Mouse (Mus musculus) heart, embryonic 10.5 days (tissue): ENCODE measurements around the gene Coq9. TPM values are rescaled to one million over a fixed set of nuclear protein-coding genes. Genes with fewer than 3 reads are reported as not detected.
A peak's percentile ranks its signal among the peaks of the same experiment; 100 is the strongest.

Experiments
- DNase-seq: peaks from one replicate; pipeline ENCODE4 v3.0.0-alpha.2; 2017; ENCODE audit warnings: low spot score
- H3K27ac ChIP-seq: fragments of 300-500 bp; sonication (generic); 2 replicates; pipeline ENCODE4 v1.5.1; 2016; ENCODE audit warnings: mild to moderate bottlenecking
- H3K27me3 ChIP-seq: fragments of 300-500 bp; sonication (generic); 2 replicates; pipeline ENCODE4 v1.6.1; 2016; ENCODE audit warnings: mild to moderate bottlenecking; ENCODE audit not compliant: poor library complexity, insufficient read depth, severe bottlenecking
- H3K36me3 ChIP-seq: fragments of 300-500 bp; sonication (generic); 2 replicates; pipeline ENCODE4 v1.6.1; 2016; ENCODE audit warnings: mild to moderate bottlenecking, moderate library complexity
- H3K4me1 ChIP-seq: fragments of 300-500 bp; sonication (generic); 2 replicates; pipeline ENCODE4 v1.6.1; 2016; ENCODE audit warnings: mild to moderate bottlenecking
- H3K4me3 ChIP-seq: fragments of 300-500 bp; sonication (generic); 2 replicates; pipeline ENCODE4 v1.5.1; 2016; ENCODE audit warnings: mild to moderate bottlenecking, moderate library complexity
- H3K9me3 ChIP-seq: fragments of 300-500 bp; sonication (generic); 2 replicates; pipeline ENCODE4 v1.6.1; 2016; ENCODE audit warnings: mild to moderate bottlenecking, moderate library complexity
- WGBS: fragments of 180-500 bp; shearing (Covaris S2); methylation state at CpG from one replicate; pipeline ENCODE4 v1.1.7; 2016; 5-methylcytosine and 5-hydroxymethylcytosine counted together
- polyA plus RNA-seq: library from polyadenylated mRNA; unstranded; fragments of >200 nt; fragmentation: Nextera tagmentation; extraction: Ambion mirVana; gene quantifications from 2 replicates; pipeline ENCODE4 v1.2.1, GENCODE M21; 2016

Gene Coq9
- polyA plus RNA-seq, 1 experiment from 2014 or later = 97.9 TPM

- WGBS = under 1% methylated on average over 34 of the region's 37 CpGs
- Histone ChIP-seq H3K4me1 (peaks cover 60% of the 10 kb centered on the region), H3K27me3 (peaks cover 5% of the 10 kb centered on the region; the same call in 1 of the 2 replicates), H3K36me3 (no peaks in the 10 kb centered on the region), H3K27ac (peak within 1 kb of the TSS; percentile 91), H3K9me3 (no peaks in the 10 kb centered on the region), H3K4me3 (peak within 1 kb of the TSS; percentile 88)
- peak; percentile 97 for DNase-seq
Observed at GRCm38 (mm10) chr8:94876197-94876730, 38.1 kb downstream of the Coq9 start, which contains the start of gene Dok4. Gene Dok4 (minus strand): TSS chr8:94876330.

GRCm38 (mm10) chr8:94876820-94877219 is 38.7 kb downstream of the Coq9 start:
- 42% methylated on average over 3 of the region's 3 CpGs for WGBS
- Histone ChIP-seq H3K36me3 (no peaks in the 10 kb centered on the region), H3K4me3 (peak overlapping the region; percentile 88), H3K9me3 (no peaks in the 10 kb centered on the region), H3K27me3 (peaks cover 5% of the 10 kb centered on the region; the same call in 1 of the 2 replicates), H3K4me1 (peaks cover 55% of the 10 kb centered on the region), H3K27ac (peak overlapping the region; percentile 91)
- no peak for DNase-seq

DNA sequence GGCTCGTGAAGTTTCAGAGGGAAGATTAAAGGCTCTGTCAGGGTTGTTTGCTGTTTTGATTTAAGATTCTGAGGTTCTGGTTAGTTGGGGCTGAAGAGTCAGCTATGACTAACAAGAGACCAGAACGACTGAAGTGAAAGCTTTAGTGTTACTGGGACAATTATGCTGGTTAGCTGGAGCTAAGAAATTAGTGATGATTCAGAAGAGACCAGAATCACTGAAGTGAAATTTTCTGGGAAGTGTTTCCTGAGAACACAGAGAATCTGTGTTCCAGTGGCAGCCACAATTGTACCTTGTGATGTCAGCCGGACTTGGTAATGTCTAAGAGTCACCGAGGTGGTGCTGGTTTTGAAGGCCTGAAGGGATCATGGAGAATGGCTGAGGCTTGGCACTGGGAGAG is 42.6 kb downstream of the Coq9 start:
- 60% methylated on average over 4 of the region's 4 CpGs for WGBS
- no peak for DNase-seq
- no peaks in the 10 kb centered on the region for H3K36me3 ChIP-seq
- H3K27me3 ChIP-seq = no peaks in the 10 kb centered on the region
- no peak overlapping the region for H3K4me3 ChIP-seq
- H3K9me3 ChIP-seq = no peaks in the 10 kb centered on the region
- H3K27ac ChIP-seq = no peak overlapping the region
- H3K4me1 ChIP-seq = peaks cover 20% of the 10 kb centered on the region

DNA sequence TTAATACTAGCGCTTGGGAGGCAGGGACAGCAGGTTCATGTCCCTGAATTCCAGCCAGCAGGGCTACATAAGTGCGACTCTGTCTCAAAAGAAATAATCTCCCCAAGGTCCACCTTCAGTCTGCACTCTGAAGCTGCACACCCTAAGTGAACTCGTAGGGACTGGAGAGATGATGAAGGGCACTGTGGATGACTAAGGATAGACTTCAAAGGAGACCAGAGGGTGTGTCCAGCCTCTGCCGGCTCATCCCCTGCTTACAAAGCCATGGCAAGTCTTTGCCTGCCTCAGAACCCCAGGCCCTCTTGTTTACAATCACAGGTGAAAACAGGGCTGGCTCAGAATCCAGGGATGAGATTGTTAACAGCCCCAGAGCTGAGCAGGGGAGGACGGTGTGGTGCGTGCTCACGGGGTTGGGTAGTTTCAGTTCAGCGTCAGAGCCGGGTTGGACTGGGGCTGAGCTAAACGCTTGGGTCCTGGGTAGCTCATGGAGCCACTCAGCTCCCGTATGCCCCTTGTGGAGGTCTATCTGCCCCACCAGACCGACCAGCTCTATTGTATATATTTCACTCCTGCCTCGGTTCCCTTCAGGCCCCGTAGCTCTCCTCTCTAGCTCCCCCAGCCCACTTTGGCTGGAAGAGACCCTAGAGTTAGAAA is 50.4 kb downstream of the Coq9 start:
- Histone ChIP-seq H3K27me3 (no peaks in the 10 kb centered on the region), H3K9me3 (no peaks in the 10 kb centered on the region), H3K4me1 (peaks cover 28% of the 10 kb centered on the region), H3K36me3 (no peaks in the 10 kb centered on the region), H3K27ac (peak overlapping the region; percentile 54; the same call in 1 of the 2 replicates), H3K4me3 (peak overlapping the region; percentile 22; the same call in 1 of the 2 replicates)
- 37% methylated on average over 14 of the region's 14 CpGs for WGBS
- DNase-seq = no peak

DNA sequence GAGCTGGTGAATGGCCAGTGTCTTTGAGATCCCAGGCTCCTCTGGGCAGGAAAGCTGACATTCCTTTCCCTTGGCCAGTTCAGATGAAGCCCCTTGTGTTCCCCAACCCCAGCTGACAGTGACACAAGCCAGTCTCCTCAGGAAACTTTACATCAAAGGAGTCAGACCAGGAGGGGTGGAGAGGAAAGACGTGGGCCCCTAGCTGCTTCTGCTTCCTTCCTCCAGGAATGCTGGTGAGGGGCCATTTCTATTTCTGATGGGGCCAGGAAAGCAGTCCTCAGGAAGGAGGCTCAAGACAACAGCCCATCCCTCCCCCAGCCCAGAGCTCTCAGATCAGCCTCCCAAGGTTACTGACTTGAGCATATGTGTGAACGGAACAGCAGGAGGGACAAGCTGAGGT is 54.8 kb downstream of the Coq9 start:
- H3K4me3 ChIP-seq = 0 out of 2 replicates have a peak overlapping the region, but pooled peaks have one; percentile 0
- H3K9me3 ChIP-seq = no peaks in the 10 kb centered on the region
- 18% methylated on average over 2 of the region's 2 CpGs for WGBS
- H3K27me3 ChIP-seq = no peaks in the 10 kb centered on the region
- peak; percentile 87 for DNase-seq
- H3K4me1 ChIP-seq = peaks cover 41% of the 10 kb centered on the region
- H3K36me3 ChIP-seq = no peaks in the 10 kb centered on the region
- H3K27ac ChIP-seq = peak overlapping the region; percentile 81

DNA sequence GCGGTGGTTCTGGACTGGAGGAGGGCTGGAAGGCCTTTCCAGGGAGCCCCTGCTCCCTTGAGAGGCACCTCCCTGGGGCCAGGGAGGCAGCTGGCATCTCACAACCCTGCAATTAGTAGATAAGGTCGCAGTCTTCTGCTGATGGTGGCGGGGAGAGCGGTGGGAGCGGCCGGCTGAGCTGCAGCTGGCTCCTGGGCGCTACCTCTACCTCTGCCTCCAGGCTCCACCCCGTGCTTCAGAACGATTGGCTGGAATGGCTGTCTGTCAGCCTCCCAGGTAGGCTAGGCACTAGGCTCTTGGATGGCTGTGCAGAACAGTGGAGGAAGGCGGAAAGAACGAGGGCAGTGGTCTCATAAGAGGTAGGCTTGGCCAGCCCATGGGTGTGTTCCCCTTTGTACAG is 61.1 kb downstream of the Coq9 start:
- DNase-seq = peak; percentile 94
- WGBS = 4% methylated on average over 11 of the region's 11 CpGs
- Histone ChIP-seq H3K27ac (peak overlapping the region; percentile 92), H3K36me3 (peaks cover 24% of the 10 kb centered on the region), H3K9me3 (no peaks in the 10 kb centered on the region), H3K4me3 (peak overlapping the region; percentile 52), H3K27me3 (no peaks in the 10 kb centered on the region), H3K4me1 (peaks cover 63% of the 10 kb centered on the region)

DNA sequence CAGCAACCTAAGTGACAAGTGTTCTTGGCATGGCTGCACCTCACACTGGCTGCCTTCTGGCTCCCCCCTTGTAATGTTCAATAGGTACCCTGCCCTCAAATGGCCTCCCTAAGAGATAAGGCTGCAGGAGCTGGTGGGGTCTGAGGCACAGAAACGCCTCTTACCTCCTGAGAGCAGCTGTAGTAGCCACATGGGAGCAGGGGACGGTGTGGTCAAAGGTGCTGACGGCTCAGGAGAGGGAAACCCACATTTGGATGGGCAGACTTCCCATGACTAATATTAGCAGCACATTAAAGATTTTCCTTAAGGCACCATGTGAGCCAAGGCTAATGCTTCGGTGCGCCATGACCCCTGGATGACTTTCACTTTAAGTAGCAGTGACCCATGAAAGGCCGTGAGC is 62.5 kb downstream of the Coq9 start:
- peak; percentile 85 for DNase-seq
- peaks cover 69% of the 10 kb centered on the region for H3K4me1 ChIP-seq
- H3K4me3 ChIP-seq = peak overlapping the region; percentile 33
- peak overlapping the region; percentile 92 for H3K27ac ChIP-seq
- no peaks in the 10 kb centered on the region for H3K27me3 ChIP-seq
- H3K9me3 ChIP-seq = no peaks in the 10 kb centered on the region
- 3% methylated on average over 6 of the region's 6 CpGs for WGBS
- H3K36me3 ChIP-seq = peaks cover 38% of the 10 kb centered on the region

DNA sequence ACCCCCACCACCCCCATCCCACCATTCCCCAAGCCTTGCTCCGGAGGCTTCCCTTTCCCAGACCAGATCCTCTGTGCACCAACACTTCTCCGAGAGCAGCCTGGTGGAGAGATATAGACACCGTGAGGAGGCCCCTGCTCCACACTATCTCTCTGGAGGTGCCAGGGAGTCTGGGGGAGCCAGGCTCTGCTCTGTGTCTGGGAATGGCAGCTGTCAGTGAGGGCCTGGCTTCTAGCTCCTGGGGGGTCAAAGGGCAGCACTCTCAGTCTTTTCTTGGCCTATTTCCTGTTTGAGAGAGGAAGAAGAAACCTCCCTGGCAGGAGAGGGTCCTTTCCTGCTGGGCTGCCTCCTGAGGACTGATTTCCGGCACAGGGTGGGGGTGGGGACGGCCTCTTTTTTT is 62.9 kb downstream of the Coq9 start:
- WGBS = 4% methylated on average over 5 of the region's 5 CpGs
- H3K27me3 ChIP-seq = no peaks in the 10 kb centered on the region
- peak overlapping the region; percentile 92 for H3K27ac ChIP-seq
- peak overlapping the region; percentile 33 for H3K4me3 ChIP-seq
- peak; percentile 93 for DNase-seq
- H3K36me3 ChIP-seq = peaks cover 42% of the 10 kb centered on the region
- H3K4me1 ChIP-seq = peaks cover 73% of the 10 kb centered on the region
- no peaks in the 10 kb centered on the region for H3K9me3 ChIP-seq

- no peak for DNase-seq
- peak overlapping the region; percentile 64 for H3K27ac ChIP-seq
- 68% methylated on average over 12 of the region's 12 CpGs for WGBS
- H3K9me3 ChIP-seq = no peaks in the 10 kb centered on the region
- H3K27me3 ChIP-seq = no peaks in the 10 kb centered on the region
- H3K4me3 ChIP-seq = no peak overlapping the region
- peaks cover 73% of the 10 kb centered on the region for H3K4me1 ChIP-seq
- peaks cover 66% of the 10 kb centered on the region for H3K36me3 ChIP-seq
Observed at GRCm38 (mm10) chr8:94903709-94904108, 65.6 kb downstream of the Coq9 start.

Other genes starting within 250 kb of the Coq9 start
- gene Rspry1, start 236.4 kb upstream of the Coq9 start, polyA plus RNA-seq = 27.6 and 34.2 TPM in 2 replicates
- 43.8 and 53.7 TPM in 2 replicates for gene Fam192a, start 236.3 kb upstream of the Coq9 start, polyA plus RNA-seq
- gene Arl2bp, start 171.7 kb upstream of the Coq9 start, polyA plus RNA-seq = 131 and 141 TPM in 2 replicates
- gene Pllp, start 142.0 kb upstream of the Coq9 start, polyA plus RNA-seq = 0.20 and 1.1 TPM in 2 replicates
- not detected in 2 replicates for gene Ccl22, start 92.7 kb upstream of the Coq9 start, polyA plus RNA-seq
- gene Cx3cl1, start 66.3 kb upstream of the Coq9 start, polyA plus RNA-seq = 6.2 and 11.0 TPM in 2 replicates
- gene Ccl17, start 27.9 kb upstream of the Coq9 start, polyA plus RNA-seq = 0.57 and 0.63 TPM in 2 replicates
- 148 and 158 TPM in 2 replicates for gene Ciapin1, start within 50 bp of the Coq9 start, polyA plus RNA-seq
- 164 and 190 TPM in 2 replicates for gene Polr2c, start 19.1 kb downstream of the Coq9 start, polyA plus RNA-seq
- gene Dok4, start 38.0 kb downstream of the Coq9 start, polyA plus RNA-seq = 71.3 and 83.4 TPM in 2 replicates
- 22.0 and 31.0 TPM in 2 replicates for gene Ccdc102a, start 79.8 kb downstream of the Coq9 start, polyA plus RNA-seq
- 0.69 and 0.79 TPM in 2 replicates for gene Adgrg5, start 85.4 kb downstream of the Coq9 start, polyA plus RNA-seq
- 9.0 and 16.6 TPM in 2 replicates for gene Adgrg1, start 136.4 kb downstream of the Coq9 start, polyA plus RNA-seq
- 3.0 and 3.9 TPM in 2 replicates for gene Adgrg3, start 179.4 kb downstream of the Coq9 start, polyA plus RNA-seq
- gene Drc7, start 216.8 kb downstream of the Coq9 start, polyA plus RNA-seq = 0.09 TPM in 1 of 2 replicates, not detected in the other
- 25.8 and 29.8 TPM in 2 replicates for gene Katnb1, start 242.9 kb downstream of the Coq9 start, polyA plus RNA-seq